Mouse (Mus musculus) lung, embryonic 15.5 days (tissue): ENCODE measurements at regions not wholly inside any gene's neighbourhood (a gene's known extent, or its start where the extent isn't known, plus 50 kb on each side); places are given as distances from the start of the nearest gene placed in this dataset.

Experiments
- ATAC-seq: fragments of 200-750 bp; cut with Nextera tagmentation; 2 replicates; pipeline ENCODE4 v1.8.0; 2017; ENCODE audit warnings: moderate number of reproducible peaks, borderline replicate concordance; ENCODE audit not compliant: low FRiP score, low TSS enrichment; ENCODE audit errors: extremely low read depth
- H3K27ac ChIP-seq: fragments of 300-500 bp; sonication (generic); 2 replicates; pipeline ENCODE4 v1.5.1; 2015; ENCODE audit warnings: moderate library complexity, mild to moderate bottlenecking, inconsistent platforms
- H3K27me3 ChIP-seq: fragments of 300-500 bp; sonication (generic); 2 replicates; pipeline ENCODE4 v1.6.1; 2015; ENCODE audit warnings: inconsistent platforms
- H3K36me3 ChIP-seq: fragments of 300-500 bp; sonication (generic); 2 replicates; pipeline ENCODE4 v1.6.1; 2015; ENCODE audit warnings: inconsistent platforms
- H3K4me1 ChIP-seq: fragments of 300-500 bp; sonication (generic); 2 replicates; pipeline ENCODE4 v1.6.1; 2015; ENCODE audit warnings: inconsistent platforms
- H3K4me2 ChIP-seq: fragments of 300-500 bp; sonication (generic); 2 replicates; pipeline ENCODE4 v1.6.1; 2015; ENCODE audit warnings: inconsistent platforms, mild to moderate bottlenecking, moderate library complexity
- H3K4me3 ChIP-seq: fragments of 300-500 bp; sonication (generic); 2 replicates; pipeline ENCODE4 v1.5.1; 2015; ENCODE audit warnings: mild to moderate bottlenecking, inconsistent platforms
- H3K9ac ChIP-seq: fragments of 300-500 bp; sonication (generic); 2 replicates; pipeline ENCODE4 v1.6.1; 2015; ENCODE audit warnings: inconsistent platforms
- H3K9me3 ChIP-seq: fragments of 300-500 bp; sonication (generic); 2 replicates; pipeline ENCODE4 v1.6.1; 2016; ENCODE audit warnings: inconsistent platforms
- WGBS: fragments of 180-500 bp; shearing (Covaris S2); methylation state at CpG from one replicate; pipeline ENCODE4 v1.1.7; 2015; 5-methylcytosine and 5-hydroxymethylcytosine counted together

DNA sequence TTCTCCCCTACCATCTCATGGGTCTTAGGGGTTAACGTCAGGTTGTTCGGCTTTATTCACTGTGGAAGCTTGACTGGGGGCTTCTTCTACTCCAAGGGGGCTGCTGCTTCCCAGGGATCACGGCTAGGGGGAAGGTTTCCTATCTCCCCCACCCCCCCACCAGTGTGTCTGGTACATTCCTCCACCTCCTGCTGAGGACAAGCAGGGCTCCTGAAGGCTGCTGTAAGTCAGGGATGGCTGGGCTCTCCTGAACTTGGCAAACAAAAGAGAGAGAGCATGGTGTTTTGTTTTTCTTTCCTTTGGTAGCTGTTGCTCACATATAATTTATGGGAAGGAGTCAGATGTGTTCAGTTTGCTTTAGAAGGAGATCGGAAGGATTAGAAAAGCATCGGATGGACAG is 54.7 kb upstream of the Commd3 start:
- Histone ChIP-seq H3K27ac (no peak overlapping the region), H3K9ac (no peak overlapping the region), H3K4me3 (no peak overlapping the region), H3K4me2 (no peak overlapping the region), H3K27me3 (peaks cover 3% of the 10 kb centered on the region; the same call in 1 of the 2 replicates), H3K36me3 (no peaks in the 10 kb centered on the region), H3K9me3 (no peaks in the 10 kb centered on the region), H3K4me1 (no peaks in the 10 kb centered on the region)
- ATAC-seq: no peak
- 13% methylated on average over 5 of the region's 5 CpGs for WGBS

DNA sequence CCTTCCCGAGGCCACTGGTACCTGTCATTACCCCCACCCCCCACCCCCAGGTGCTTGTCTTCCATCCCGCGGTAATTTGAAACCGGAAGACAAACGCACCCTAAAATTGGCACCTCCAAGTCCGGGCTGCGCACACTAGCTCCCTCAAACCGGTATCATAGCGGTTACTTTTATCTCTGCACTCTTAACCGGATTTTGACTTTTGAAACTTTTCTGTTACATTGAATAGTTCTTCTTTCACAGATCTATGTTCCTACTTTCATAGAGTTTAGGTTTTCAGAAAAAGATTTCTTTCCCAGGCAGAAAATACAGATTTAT is 62.4 kb upstream of the Commd3 start:
- ATAC-seq: no peak
- H3K4me2 ChIP-seq: peak overlapping the region; percentile 90
- no peaks in the 10 kb centered on the region for H3K9me3 ChIP-seq
- H3K36me3 ChIP-seq: no peaks in the 10 kb centered on the region
- WGBS: 10% methylated on average over 10 of the region's 10 CpGs
- no peak overlapping the region for H3K27ac ChIP-seq
- H3K9ac ChIP-seq: no peak overlapping the region
- peaks cover 25% of the 10 kb centered on the region for H3K4me1 ChIP-seq
- peaks cover 57% of the 10 kb centered on the region for H3K27me3 ChIP-seq
- H3K4me3 ChIP-seq: peak overlapping the region; percentile 44

DNA sequence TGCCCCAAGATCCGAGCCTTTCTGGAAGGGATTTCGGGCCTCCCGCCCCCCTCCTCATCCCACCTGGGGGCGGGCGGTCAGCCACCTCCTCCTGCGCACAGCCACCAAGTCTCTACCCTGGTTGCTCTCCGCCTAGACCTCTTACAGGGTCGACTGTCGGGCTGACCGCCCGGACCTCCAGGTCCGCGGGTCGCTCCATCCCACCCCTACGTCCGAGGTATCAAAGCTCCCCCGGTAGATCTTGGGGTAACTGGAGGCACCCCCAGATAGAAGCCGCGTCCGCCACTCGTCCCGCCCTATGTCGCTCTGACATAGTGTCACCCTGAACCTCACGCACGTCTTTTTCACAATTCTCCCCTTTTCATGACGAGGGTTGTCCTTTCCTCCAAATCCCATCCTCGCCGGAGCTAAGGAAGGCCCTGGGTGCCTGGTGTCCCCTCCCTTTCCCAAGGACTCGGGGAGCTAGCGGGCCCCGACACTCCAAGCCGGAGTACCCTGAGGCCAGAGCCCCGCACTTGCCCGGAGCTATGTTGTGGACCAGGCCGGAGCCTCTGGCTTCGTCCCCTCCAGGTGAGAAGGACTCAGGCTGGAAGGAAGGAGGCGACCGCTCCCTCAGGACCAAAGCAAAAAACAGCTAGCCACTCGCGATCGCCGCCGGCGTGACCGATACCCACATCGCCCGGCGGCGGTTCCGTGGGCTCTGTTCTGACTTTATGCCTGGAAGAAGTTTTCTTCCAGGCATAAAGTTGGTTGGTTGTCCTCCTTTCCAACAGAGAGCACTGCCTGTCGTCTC is 62.9 kb upstream of the Commd3 start:
- Histone ChIP-seq H3K4me3 (peak overlapping the region; percentile 44), H3K36me3 (no peaks in the 10 kb centered on the region), H3K27me3 (peaks cover 57% of the 10 kb centered on the region), H3K4me2 (peak overlapping the region; percentile 90), H3K9me3 (no peaks in the 10 kb centered on the region), H3K27ac (no peak overlapping the region), H3K4me1 (peaks cover 25% of the 10 kb centered on the region), H3K9ac (peak overlapping the region; percentile 11; the same call in 1 of the 2 replicates)
- WGBS: 2% methylated on average over 51 of the region's 51 CpGs
- ATAC-seq: peak; percentile 59; the same call in 1 of the 2 replicates

DNA sequence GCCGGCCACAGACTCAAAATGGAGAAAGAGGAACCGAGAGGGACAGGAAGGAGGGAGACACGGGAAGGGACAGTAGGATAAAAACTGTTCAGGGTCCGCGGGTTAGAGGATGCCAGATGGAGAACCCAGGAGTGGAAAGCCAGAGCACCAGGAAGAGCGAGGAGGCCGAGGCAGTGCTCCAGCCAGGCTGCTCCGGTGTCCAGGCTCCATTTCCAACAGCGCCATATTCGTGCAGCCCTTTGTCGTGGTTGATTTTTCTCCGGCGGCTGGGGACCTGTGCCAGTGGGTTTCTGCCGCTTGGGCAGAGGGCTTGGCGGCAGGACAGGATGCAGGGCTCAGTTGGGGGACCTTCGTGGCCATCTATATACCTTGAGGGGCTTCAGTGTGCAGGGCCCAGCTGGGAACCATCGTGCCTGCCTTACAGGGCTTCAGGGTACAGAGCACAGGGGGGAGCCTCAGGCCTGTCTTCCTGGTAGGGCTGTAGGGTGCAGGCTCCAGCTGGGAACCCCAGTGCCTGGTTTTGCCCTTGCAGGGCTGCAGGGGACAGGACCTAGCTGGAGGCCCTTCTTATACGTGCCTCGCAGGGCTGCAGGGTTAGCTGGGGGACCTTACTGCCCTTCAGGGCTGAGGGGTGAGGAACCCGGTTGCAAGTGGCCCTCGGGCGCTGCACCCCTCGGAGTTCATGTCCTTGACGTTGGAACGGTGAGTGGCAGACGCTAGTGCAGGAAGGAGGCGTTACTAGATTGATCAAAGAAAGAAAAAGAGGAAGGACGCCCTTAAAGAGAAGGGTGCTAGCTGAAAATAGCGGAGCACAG is 63.7 kb upstream of the Commd3 start:
- peak; percentile 55; the same call in 1 of the 2 replicates for ATAC-seq
- H3K9me3 ChIP-seq: no peaks in the 10 kb centered on the region
- WGBS: 1% methylated on average over 29 of the region's 29 CpGs
- H3K27me3 ChIP-seq: peaks cover 57% of the 10 kb centered on the region
- peaks cover 25% of the 10 kb centered on the region for H3K4me1 ChIP-seq
- H3K9ac ChIP-seq: peak overlapping the region; percentile 11
- H3K4me3 ChIP-seq: peak overlapping the region; percentile 44
- H3K27ac ChIP-seq: no peak overlapping the region
- peak overlapping the region; percentile 90 for H3K4me2 ChIP-seq
- no peaks in the 10 kb centered on the region for H3K36me3 ChIP-seq

DNA sequence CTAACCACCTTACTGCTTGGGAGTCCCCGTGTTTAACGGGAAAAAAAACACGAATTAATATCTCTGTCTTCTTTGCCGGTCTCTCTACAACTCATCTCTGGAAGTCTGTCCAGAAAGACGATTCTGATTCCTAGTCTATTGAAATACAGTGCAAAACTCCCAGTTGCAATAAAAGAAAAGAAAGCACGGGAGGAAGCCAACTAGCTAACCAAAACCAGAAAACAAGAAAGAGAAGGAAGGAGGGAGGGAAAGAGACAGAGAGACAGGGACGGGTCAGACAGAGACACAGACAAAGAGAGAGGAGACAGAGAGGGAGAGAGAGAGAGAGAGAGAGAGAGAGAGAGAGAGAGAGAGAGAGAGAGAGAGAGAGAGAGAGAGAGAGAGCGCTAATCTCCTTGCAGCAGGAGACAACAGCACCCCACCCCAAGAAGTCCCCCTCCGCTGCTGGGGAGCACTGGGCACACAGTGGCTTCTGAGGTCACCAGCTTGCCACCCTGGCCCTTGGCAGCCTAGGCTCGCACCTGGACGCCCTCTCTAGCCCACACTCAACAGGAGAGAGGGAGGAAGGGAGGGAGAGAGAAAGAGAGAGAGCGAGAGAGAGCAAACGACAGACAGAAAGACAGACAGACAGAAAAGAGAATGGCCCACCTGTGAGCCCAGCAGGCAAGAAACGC is 64.5 kb upstream of the Commd3 start:
- H3K27me3 ChIP-seq: peaks cover 56% of the 10 kb centered on the region
- 0% methylated on average over 14 of the region's 14 CpGs for WGBS
- no peak overlapping the region for H3K27ac ChIP-seq
- peaks cover 25% of the 10 kb centered on the region for H3K4me1 ChIP-seq
- peak overlapping the region; percentile 90 for H3K4me2 ChIP-seq
- H3K36me3 ChIP-seq: no peaks in the 10 kb centered on the region
- peak; percentile 8; the same call in 1 of the 2 replicates for ATAC-seq
- H3K4me3 ChIP-seq: peak overlapping the region; percentile 44
- H3K9ac ChIP-seq: peak overlapping the region; percentile 11; the same call in 1 of the 2 replicates
- no peaks in the 10 kb centered on the region for H3K9me3 ChIP-seq

DNA sequence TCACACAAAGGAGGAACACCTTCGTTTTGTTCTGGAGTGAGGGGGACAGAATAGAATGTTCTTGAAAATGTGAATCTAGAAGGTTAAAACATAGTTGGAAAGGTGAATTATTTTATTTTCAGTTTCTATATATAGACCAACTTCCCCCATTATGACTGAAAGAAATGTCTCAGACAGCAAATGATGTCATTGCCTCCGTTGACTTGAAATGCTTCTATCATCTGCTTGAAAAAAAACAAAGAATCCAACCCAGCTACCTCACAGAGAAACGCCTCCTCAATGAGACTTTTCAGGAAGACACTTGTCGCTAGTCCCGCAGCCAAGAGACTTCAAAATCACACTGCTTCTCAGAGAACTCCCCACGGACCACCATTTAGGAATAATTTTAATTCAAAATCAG is 65.1 kb upstream of the Commd3 start:
- no peak overlapping the region for H3K27ac ChIP-seq
- H3K4me3 ChIP-seq: peak overlapping the region; percentile 44; the same call in 1 of the 2 replicates
- H3K9me3 ChIP-seq: no peaks in the 10 kb centered on the region
- peak overlapping the region; percentile 90 for H3K4me2 ChIP-seq
- no peak for ATAC-seq
- H3K27me3 ChIP-seq: peaks cover 52% of the 10 kb centered on the region
- no peaks in the 10 kb centered on the region for H3K36me3 ChIP-seq
- 16% methylated on average over 6 of the region's 6 CpGs for WGBS
- no peak overlapping the region for H3K9ac ChIP-seq
- peaks cover 25% of the 10 kb centered on the region for H3K4me1 ChIP-seq

DNA sequence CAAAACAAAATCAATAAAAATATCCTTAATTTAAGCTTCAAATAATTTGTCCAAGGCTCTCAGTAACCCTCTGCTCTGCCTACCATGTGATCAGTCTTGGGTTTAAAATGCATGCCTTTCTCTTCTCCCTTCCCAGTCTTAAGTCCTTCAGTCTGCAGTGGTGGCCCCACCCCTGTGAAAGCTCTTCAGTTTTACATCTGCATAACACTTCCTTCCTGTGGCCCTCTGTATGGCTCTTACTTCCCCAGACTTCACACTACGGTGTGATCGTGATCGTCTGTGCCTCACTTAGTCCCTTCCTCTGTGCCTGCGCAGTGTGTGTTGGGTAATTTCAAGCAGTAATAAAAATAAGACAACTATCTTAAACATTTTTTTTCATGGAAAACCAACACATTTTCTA is 80.0 kb upstream of the Commd3 start:
- Histone ChIP-seq H3K9me3 (no peaks in the 10 kb centered on the region), H3K27ac (no peak overlapping the region), H3K4me1 (no peaks in the 10 kb centered on the region), H3K36me3 (no peaks in the 10 kb centered on the region), H3K27me3 (0 out of 2 replicates have a peak, but pooled peaks cover 3% of the 10 kb centered on the region), H3K4me2 (no peak overlapping the region), H3K4me3 (no peak overlapping the region), H3K9ac (no peak overlapping the region)
- 58% methylated on average over 4 of the region's 4 CpGs for WGBS
- ATAC-seq: no peak

DNA sequence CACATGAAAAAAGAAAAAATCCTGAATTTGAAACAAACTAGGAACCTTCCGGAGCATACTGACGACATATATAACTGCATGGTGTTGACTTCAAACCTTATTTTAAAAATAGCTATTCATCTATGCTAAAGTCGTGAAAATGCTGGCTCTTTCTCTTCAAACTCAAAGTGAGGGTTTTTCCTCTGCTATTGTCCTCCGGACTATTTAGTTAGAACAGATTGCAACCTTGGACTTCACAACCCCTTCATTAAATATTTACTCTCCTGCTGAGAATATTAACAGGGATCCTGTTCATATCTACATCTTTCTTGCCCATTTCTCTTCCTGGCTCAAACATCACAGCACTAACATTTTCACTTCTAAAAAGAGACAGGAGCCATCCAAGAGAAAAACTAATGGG is 84.0 kb upstream of the Commd3 start:
- ATAC-seq: no peak
- peak overlapping the region; percentile 40; the same call in 1 of the 2 replicates for H3K9ac ChIP-seq
- WGBS: 2% methylated on average over 4 of the region's 4 CpGs

DNA sequence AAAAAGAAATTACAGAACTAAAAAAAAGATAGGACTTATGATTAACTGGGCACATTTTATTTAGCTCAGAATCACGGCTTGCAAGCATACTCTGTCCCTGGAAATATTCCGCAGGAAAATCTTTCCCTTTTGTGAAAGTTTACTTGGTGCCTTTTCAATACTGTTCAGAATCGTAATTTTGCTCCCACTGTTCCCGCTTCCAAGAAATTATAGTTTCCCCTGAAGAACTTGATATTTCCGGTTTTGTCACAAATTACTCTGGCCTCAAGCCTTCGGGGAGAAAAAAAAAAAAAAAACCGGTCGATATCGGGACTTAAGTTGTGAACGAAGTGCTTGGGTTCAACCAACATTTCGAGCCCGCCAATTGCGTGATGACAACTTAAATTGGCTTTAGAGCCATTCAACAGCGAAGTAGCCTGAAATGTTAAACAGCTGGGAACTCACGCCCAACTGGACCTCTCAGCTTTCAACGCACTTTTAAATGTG is 84.4 kb upstream of the Commd3 start:
- Histone ChIP-seq H3K4me3 (peak overlapping the region; percentile 48), H3K27me3 (0 out of 2 replicates have a peak, but pooled peaks cover 3% of the 10 kb centered on the region), H3K4me1 (no peaks in the 10 kb centered on the region), H3K9me3 (no peaks in the 10 kb centered on the region), H3K27ac (peak overlapping the region; percentile 25), H3K9ac (peak overlapping the region; percentile 40), H3K36me3 (no peaks in the 10 kb centered on the region), H3K4me2 (peak overlapping the region; percentile 58)
- no peak for ATAC-seq
- under 1% methylated on average over 16 of the region's 16 CpGs for WGBS

More for the DNA sequence above, 84.0 kb upstream of the Commd3 start:
- Histone ChIP-seq H3K27ac (peak overlapping the region; percentile 25; the same call in 1 of the 2 replicates), H3K36me3 (no peaks in the 10 kb centered on the region), H3K9me3 (no peaks in the 10 kb centered on the region), H3K27me3 (0 out of 2 replicates have a peak, but pooled peaks cover 3% of the 10 kb centered on the region), H3K4me2 (peak overlapping the region; percentile 58), H3K4me1 (no peaks in the 10 kb centered on the region), H3K4me3 (peak overlapping the region; percentile 48)

DNA sequence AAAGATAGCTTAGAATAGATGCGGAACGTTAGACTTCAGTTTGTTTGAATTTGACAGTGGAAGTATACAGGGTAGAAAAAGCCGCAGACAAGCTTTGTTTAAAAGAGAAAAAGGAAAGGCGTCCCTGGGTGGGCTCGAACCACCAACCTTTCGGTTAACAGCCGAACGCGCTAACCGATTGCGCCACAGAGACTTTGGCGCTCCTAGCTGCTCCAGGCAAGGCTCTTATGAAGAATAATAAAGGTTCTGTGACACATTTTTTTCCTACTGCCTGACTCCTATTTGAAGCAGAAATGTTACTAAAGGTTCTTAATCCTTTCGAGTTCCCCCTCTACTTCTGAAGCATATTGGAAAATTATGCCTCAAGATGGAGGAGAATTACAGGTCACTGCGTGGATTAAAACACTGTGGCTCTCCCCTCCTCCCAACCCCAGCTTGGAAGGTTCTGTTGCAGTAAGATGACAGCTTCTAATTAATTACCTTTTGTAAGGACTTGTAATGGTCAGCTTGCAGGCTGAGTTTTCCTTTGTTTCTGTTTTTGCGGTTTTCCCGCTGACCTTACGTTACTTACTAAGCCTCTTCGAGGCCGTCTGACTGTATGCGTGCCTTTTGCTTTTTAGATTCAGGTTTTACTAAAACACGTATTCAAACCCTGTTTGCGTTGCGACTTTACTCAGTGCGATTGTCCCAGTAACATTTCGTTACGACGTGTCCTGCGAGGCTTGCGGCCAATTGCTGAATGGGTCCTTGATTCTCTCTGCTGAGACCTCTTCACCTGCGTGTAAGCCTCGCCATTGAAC is 85.1 kb upstream of the Commd3 start:
- ATAC-seq: peak; percentile 83; the same call in 1 of the 2 replicates
- under 1% methylated on average over 31 of the region's 31 CpGs for WGBS

More for the DNA sequence above, 85.1 kb upstream of the Commd3 start:
- Histone ChIP-seq H3K4me2 (peak overlapping the region; percentile 58), H3K27ac (peak overlapping the region; percentile 25), H3K36me3 (no peaks in the 10 kb centered on the region), H3K4me1 (no peaks in the 10 kb centered on the region), H3K4me3 (peak overlapping the region; percentile 48), H3K9me3 (no peaks in the 10 kb centered on the region), H3K27me3 (0 out of 2 replicates have a peak, but pooled peaks cover 3% of the 10 kb centered on the region), H3K9ac (peak overlapping the region; percentile 40)
